Mouse (Mus musculus): Measurements from ENCODE around the gene B3gnt6. TPM values are rescaled to one million over a fixed set of nuclear protein-coding genes. Genes with fewer than 3 reads are reported as not detected.
"Not testable (repeated sequence)": the region's sequence is repeated elsewhere in the genome, so short reads cannot be mapped to it uniquely, and the experiment has no call there.

The B3gnt6 gene
- total RNA-seq, 2 experiments from 2014 or later, result 0.14 TPM; not detected in 1

DNA sequence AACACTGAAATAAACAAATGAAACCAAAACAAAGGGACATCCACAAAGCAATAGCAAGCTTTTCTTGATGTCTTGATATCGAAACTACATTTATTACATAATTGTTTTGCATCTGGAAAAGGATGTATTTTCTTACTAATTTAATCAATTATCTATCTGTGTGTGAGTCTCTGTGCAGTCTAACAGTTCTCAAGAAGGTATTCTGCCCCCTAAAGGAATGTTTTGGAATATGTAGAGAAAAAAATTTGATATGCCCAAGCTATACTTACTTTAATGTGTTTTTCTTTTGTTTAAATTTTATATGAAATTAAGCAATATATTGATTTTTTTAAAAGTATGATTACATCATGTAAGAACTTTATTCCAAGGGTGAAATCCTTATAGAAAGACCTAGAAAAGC is 8.7 kb downstream of the B3gnt6 start:
- intact Hi-C loops (cut with DNase I), result no loop called here
- H3K4me3 ChIP-seq, result no peak overlapping the region

DNA sequence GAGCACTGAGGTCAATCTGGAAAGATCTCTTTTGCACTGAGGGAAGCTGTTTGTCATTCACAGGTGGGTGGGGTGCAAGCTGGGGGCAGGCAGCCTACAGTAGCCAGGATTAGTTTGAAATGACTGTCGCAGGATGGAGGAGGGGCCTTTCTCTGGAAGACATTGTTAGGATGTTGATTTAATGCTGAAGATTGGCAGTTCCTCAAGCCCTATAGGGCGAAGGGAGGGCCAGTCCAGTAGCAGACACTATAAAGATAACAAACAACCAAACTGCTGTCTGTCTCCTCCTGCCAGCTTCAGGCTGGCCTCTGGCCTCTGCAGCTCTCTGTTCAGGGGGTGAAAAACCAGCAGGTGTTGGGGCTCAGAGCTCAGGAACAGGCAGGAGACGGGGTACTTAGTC is 9.5 kb downstream of the B3gnt6 start:
- Histone ChIP-seq H3K27ac (no peak overlapping the region), H3K4me3 (no peak overlapping the region)
- TF ChIP-seq CTCF (IDR thresholded peaks at IDR 0.05), result no peak
- no peak for DNase-seq (ENCODE audit: extremely low spot score in 1 of 2, low spot score in 2 of 2)
- intact Hi-C loops (cut with DNase I), result no loop called here

More for the DNA sequence above, 8.7 kb downstream of the B3gnt6 start:
- no peak for DNase-seq (ENCODE audit: extremely low spot score in 1 of 2, low spot score in 2 of 2)
- no peak overlapping the region for H3K27ac ChIP-seq
- TF ChIP-seq CTCF (IDR thresholded peaks at IDR 0.05), result peak; percentile 57

DNA sequence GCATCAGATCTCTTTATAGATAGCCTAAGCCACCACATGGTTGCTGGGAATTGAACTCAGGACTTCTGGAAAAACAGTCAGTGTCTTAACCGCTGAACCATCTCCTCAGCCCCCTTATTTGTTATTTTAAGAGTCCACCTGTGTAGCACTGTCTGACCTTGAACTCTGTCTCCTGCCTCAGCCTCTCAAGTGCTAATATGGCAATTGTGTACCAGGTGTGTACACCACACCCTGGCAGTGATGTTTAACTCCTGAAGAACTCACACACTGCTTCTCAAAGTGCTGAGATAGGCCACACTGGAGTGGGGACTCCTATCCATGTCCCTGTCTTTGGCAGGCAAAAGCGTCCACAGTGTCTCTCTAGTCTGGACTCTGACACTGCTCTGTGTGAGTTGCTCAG is 10.6 kb downstream of the B3gnt6 start:
- intact Hi-C loops (cut with DNase I), result no loop called here
- Histone ChIP-seq H3K27ac (no peak overlapping the region), H3K4me3 (no peak overlapping the region)
- no peak for TF ChIP-seq CTCF (IDR thresholded peaks at IDR 0.05)
- DNase-seq (ENCODE audit: extremely low spot score in 1 of 2, low spot score in 2 of 2), result no peak

DNA sequence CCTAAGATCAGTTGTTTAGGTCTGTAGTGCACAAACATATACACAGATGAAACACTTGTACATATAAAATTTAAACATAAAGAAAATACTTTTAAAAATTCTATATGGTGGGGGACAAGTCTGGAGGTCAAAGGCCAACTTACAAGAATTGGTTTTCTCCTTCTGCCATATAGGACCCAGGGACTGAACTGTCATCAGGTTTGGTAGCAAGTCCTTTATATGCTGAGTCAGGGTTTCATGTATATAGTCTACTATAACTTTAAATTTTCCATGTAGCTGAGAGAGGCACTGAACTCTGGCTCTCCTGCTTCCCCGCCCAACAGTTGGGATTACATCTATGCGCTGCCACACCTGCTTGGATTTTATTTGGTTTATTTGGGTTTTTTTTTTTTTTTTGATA is 11.0 kb downstream of the B3gnt6 start:
- intact Hi-C loops (cut with DNase I), result no loop called here
- no peak for DNase-seq (ENCODE audit: extremely low spot score in 1 of 2, low spot score in 2 of 2)
- Histone ChIP-seq H3K27ac (no peak overlapping the region), H3K4me3 (no peak overlapping the region)
- no peak for TF ChIP-seq CTCF (IDR thresholded peaks at IDR 0.05)

DNA sequence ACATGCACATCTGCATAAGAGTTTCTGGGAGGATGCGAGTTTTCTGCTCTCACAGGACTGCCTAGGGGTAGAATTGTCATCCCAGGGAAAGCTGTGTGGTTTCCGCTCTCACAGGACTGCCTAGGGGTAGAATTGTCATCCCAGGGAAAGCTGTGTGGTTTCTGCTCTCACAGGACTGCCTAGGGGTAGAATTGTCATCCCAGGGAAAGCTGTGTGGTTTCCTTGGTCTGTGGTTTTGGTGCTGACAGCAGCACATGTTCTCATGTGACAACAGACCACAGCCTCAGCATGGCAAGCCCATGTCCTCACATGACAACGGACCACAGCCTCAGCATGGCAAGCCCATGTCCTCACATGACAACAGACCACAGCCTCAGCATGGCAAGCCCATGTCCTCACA is 11.9 kb downstream of the B3gnt6 start:
- DNase-seq (ENCODE audit: extremely low spot score in 1 of 2, low spot score in 2 of 2); H3K27ac ChIP-seq; intact Hi-C loops (cut with DNase I); H3K4me3 ChIP-seq: not testable (repeated sequence)

DNA sequence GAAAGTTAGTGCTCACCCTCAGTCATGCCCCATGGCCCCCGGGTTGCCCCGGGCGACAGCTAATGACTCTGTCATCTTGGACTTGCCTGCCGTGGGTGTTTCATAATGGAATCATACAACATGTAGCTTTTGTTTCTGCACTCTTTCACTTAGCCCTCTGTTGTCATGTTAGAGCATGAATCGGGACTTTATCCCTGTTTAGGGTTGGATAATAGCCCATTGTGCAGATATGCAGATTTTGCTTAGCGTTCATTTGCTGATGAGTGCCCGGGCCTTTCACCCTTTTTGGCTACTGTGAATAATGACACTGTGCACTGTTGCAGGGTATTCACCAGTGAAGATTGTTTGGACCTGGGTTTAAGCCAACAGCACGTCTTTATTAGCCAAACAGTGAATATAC is 12.6 kb downstream of the B3gnt6 start:
- TF ChIP-seq CTCF (IDR thresholded peaks at IDR 0.05), result no peak
- DNase-seq (ENCODE audit: extremely low spot score in 1 of 2, low spot score in 2 of 2), result no peak
- intact Hi-C loops (cut with DNase I), result no loop called here
- no peak overlapping the region for H3K27ac ChIP-seq
- H3K4me3 ChIP-seq, result no peak overlapping the region

DNA sequence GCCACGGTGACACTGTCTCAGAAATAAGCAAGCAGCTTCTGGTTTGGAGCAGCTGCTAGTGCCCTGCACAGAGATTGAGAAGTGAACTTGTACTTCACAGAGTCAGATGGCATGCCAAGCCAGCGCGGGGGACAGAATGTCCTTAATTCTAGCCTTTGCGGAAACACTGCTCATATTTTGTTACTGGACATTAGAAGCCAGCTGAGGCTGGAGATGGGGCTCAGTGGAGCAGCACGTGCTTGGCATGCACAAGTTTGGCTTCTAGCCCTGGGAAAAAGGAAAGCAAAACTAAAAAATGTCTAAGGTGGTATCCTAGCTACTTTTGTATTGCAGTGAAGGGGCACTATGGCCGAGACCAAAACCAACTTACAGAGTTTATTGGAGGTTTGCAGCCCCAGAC is 14.0 kb downstream of the B3gnt6 start:
- no peak for TF ChIP-seq CTCF (IDR thresholded peaks at IDR 0.05)
- Histone ChIP-seq H3K4me3 (no peak overlapping the region), H3K27ac (no peak overlapping the region)
- intact Hi-C loops (cut with DNase I), result no loop called here
- no peak for DNase-seq (ENCODE audit: extremely low spot score in 1 of 2, low spot score in 2 of 2)

DNA sequence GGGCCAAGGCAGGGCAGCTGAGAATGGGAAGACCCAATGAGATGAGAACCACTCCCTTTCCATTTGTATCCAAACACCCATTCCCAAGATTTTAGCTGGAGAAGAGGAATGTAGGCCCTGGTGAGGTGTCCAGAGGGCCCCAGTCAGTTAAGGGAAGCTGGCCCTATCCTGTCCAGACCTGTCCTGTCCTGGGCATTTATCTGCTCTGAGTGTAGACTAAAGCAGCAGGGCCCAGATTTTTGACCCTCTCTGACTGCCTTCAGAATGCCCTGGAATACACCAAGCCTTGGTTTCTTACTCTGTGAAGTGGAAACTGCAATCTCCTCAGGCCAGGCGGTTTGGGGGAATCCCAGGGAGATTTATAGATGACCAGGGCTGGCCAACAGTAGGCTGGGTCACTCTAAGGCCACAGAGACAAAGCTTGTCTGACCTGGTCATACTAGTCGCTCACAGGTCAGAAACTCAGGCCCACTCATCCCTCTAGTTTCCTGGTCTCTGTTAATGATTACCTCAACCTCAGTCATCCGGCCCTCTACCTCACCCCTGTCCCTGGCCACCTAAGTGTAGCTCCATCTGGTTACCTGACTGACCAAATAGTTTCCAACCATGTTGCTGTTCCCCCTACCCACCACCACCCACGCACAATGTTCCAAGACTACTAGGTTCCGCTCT is 20.6 kb downstream of the B3gnt6 start:
- TF ChIP-seq CTCF (IDR thresholded peaks at IDR 0.05), result no peak
- Histone ChIP-seq H3K4me3 (peak overlapping the region; percentile 80), H3K27ac (peak overlapping the region; percentile 81)
- intact Hi-C loops (cut with DNase I), result no loop called here
- DNase-seq (ENCODE audit: extremely low spot score in 1 of 2, low spot score in 2 of 2), result no peak

DNA sequence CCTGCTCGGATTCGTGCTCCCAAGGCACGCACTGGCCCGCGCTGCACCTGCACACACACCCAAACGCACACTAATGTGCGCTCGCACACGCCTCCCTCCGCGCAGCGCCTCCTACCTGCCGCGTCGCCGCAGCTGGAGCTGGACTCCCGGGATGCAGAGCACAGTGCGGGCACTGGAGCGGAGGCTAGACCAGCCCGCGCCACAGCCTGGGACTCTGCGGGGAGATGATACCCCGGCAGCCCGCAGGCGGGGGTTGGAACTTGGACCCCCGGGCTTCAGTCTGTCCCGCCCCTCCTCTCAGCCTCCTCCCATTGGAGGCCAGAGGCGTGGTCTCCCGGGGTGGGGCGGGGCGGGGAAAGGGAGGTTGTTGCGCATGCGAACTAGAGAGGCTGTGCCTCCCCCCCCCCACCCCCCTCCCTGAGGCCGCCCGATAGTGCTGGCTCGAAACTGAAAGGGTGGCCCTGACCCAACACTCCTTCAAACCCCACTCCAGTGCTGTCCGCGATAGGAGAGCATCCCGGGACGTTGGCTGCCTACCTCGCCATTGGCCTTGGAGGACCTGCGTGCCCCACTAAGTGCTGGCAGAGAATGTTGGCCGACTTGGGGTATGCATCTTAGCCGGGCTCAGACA is 21.2 kb downstream of the B3gnt6 start, which contains the start of gene Capn5:
Capn5 (minus strand) TSS at position 346 of the 631 bp plus-strand sequence.
- intact Hi-C loops (cut with DNase I), result no loop called here
- peak; percentile 54 for TF ChIP-seq CTCF (IDR thresholded peaks at IDR 0.05)
- DNase-seq (ENCODE audit: extremely low spot score in 1 of 2, low spot score in 2 of 2), result peak; percentile 52 to 63
- Histone ChIP-seq H3K27ac (peak within 1 kb of the TSS; percentile 85), H3K4me3 (peak within 1 kb of the TSS; percentile 80)

DNA sequence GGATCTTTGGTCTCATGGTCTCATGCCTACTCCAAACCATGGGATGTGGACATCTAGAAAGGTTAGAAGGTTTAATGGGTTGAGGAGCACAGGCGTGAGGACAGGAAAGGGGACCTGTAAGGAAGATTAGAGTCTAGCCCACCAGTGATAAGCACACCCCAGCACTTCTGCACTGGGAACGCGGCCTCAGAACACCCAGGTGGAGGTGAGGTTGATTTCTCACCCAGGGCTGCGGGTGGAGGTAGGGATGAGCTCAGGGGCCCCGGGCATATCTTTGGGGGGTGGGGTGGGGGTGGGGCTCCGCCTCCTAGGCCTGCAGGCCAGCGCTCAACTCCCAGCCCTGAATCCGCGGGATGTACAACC is 21.7 kb downstream of the B3gnt6 start:
- DNase-seq (ENCODE audit: extremely low spot score in 1 of 2, low spot score in 2 of 2), result no peak
- no peak for TF ChIP-seq CTCF (IDR thresholded peaks at IDR 0.05)
- H3K4me3 ChIP-seq, result peak overlapping the region; percentile 80
- intact Hi-C loops (cut with DNase I), result no loop called here
- H3K27ac ChIP-seq, result peak overlapping the region; percentile 85

DNA sequence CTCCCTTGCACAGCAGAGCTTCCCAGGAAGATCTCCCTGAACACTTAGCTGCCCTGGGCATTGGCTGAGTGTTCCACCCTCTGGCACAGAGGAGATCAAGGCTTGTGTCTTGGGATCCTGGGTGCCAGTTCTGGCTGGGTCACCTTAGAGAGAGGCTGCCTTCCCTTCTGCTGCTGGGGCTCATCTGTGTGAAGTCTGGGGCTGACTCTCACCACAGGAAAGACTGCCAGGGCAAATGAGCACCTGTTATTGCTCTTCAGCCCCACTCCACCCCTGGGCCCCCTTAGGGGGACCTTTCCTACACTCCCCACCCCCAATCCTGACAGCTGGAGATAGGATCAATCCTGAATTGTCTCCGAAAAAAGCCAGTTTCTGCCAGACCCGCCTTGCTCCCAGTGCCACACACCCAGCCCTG is 22.2 kb downstream of the B3gnt6 start:
- TF ChIP-seq CTCF (IDR thresholded peaks at IDR 0.05), result no peak
- DNase-seq (ENCODE audit: extremely low spot score in 1 of 2, low spot score in 2 of 2), result no peak
- no peak overlapping the region for H3K27ac ChIP-seq
- peak overlapping the region; percentile 80 for H3K4me3 ChIP-seq
- intact Hi-C loops (cut with DNase I), result no loop called here

DNA sequence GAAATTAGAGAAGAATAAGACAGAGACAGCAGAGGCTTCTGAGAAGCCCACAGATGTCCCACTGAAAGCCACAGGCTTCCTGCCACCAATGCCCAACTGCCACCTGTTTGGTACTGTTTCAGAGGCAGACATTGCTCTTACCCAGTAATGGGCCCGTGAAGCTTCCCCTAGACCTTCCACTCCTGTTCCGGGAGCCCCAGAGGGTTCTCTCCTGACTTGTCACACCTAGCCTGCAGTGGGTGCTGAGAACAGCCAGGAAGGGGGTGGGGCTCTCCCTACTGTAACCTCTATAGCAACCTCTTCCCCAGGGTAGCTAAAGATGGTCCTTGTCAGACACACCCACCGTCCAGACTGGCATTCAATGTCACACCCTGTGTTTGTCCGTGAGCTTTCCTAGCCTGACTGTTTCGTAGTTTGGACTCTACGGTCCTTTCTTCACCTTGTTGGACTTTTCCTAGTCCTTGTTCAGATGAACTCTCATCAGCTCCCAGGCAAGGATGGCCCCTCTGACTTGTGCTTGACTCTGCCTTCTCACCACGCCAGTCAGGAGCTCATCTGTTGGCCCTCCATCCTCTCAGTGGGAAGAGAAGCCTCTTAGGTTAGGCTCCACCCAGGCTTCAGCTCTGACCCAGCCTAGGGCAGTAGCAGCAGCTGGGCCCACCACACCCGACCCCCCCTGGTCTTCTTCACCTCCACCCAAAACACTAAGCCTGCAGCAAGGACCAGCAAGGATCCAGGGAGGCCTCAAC is 22.8 kb downstream of the B3gnt6 start:
- intact Hi-C loops (cut with DNase I), result no loop called here
- no peak overlapping the region for H3K4me3 ChIP-seq

More for the DNA sequence above, 22.8 kb downstream of the B3gnt6 start:
- TF ChIP-seq CTCF (IDR thresholded peaks at IDR 0.05), result no peak
- no peak overlapping the region for H3K27ac ChIP-seq
- no peak for DNase-seq (ENCODE audit: extremely low spot score in 1 of 2, low spot score in 2 of 2)

Measured in left cerebral cortex, adult 2 months (tissue).